Mouse (Mus musculus) small intestine, adult 2 months (tissue): ENCODE data around the gene Ddx20.

Source experiments
- CTCF ChIP-seq: fragments of 200-500 bp; IDR thresholded peaks from 2 replicates; pipeline ENCODE4 v1.5.1; 2012; ENCODE audit warnings: low read depth, mild to moderate bottlenecking, control low read depth, inconsistent platforms, low read length, moderate library complexity, mixed read lengths; ENCODE audit not compliant: insufficient replicate concordance, insufficient read length; ENCODE audit errors: extremely low read depth
- POLR2A ChIP-seq: fragments of 200-500 bp; IDR thresholded peaks from 2 replicates; pipeline ENCODE4 v1.6.1; 2012; ENCODE audit warnings: low read depth, mild to moderate bottlenecking, control low read depth, inconsistent platforms, low read length, moderate library complexity

DNA sequence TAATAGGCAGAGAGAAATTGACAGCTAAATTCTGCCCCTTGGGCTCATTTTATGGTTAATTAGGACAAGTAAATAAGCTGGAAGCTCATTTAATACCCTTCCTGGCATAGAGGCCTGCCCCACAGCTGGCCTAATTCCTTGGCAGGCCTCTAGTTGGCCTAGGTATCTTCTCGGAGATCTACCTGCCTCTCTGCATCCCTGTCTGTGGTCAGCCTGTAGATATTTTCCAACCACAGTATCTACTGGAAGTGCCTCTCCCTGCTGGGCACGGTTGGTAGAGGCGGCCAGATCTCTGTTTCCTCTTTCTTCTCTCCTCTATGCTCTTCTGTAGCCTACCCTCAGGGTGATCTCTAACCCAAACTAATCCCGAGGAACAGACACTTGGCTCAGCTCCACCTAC is 32.6 kb upstream of the Ddx20 start:
- no peak for TF ChIP-seq CTCF
- TF ChIP-seq POLR2A: no peak
